Mouse (Mus musculus) liver, embryonic 14.5 days (tissue): ENCODE results near the gene Slc7a15. TPM values are rescaled to one million over a fixed set of nuclear protein-coding genes. Genes with fewer than 3 reads are reported as not detected.
A peak's percentile ranks its signal among the peaks of the same experiment; 100 is the strongest.

Source experiments
- ATAC-seq: fragments of 200-750 bp; cut with Nextera tagmentation; 2 replicates; pipeline ENCODE4 v1.8.0; 2017; ENCODE audit warnings: moderate number of reproducible peaks, mild to moderate bottlenecking, moderate library complexity; ENCODE audit not compliant: insufficient read depth
- DNase-seq, 3 experiments: peaks; one replicate each; pipeline ENCODE4 v3.0.0-alpha.2; 2012 to 2013; ENCODE audit warnings: low read depth in 3 of 3, low spot score in 3 of 3
- H3K27ac ChIP-seq: fragments of 300-500 bp; sonication (generic); 2 replicates; pipeline ENCODE4 v1.5.1; 2014; ENCODE audit warnings: moderate library complexity, mild to moderate bottlenecking, control low read depth, inconsistent platforms
- H3K27me3 ChIP-seq: fragments of 300-500 bp; sonication (generic); 2 replicates; pipeline ENCODE4 v1.6.1; 2014; ENCODE audit warnings: mild to moderate bottlenecking, low read length, moderate library complexity; ENCODE audit not compliant: control insufficient read depth, insufficient read depth
- H3K36me3 ChIP-seq: fragments of 300-500 bp; sonication (generic); replicated peaks from 2 replicates; pipeline ENCODE4 v1.6.1; 2014; ENCODE audit warnings: low read depth; ENCODE audit not compliant: control insufficient read depth, insufficient read depth
- H3K4me1 ChIP-seq, 2 experiments: fragments of 200-500 bp in 1 of 2; fragments of 300-500 bp in 1 of 2; sonication (generic) in 1 of 2; replicated peaks; 2 replicates each; pipeline ENCODE4 v1.6.1; 2012 to 2014; ENCODE audit warnings: antibody characterized with exemption in 1 of 2, inconsistent platforms in 1 of 2, low read length in 1 of 2; ENCODE audit not compliant: control insufficient read depth in 2 of 2, insufficient read depth in 2 of 2
- H3K4me2 ChIP-seq: fragments of 300-500 bp; sonication (generic); 2 replicates; pipeline ENCODE4 v1.6.1; 2014; ENCODE audit warnings: low read depth, mild to moderate bottlenecking, control low read depth, moderate library complexity
- H3K4me3 ChIP-seq, 2 experiments: fragments of 200-500 bp in 1 of 2; fragments of 300-500 bp in 1 of 2; sonication (generic) in 1 of 2; 2 replicates each; pipeline ENCODE4 v1.5.1; 2012 to 2014; ENCODE audit warnings: low read depth in 2 of 2, low read length in 2 of 2, mild to moderate bottlenecking in 2 of 2, control low read depth in 1 of 2, inconsistent platforms in 1 of 2, moderate library complexity in 1 of 2; ENCODE audit not compliant: insufficient read depth in 1 of 2
- H3K9ac ChIP-seq: fragments of 300-500 bp; sonication (generic); replicated peaks from 2 replicates; pipeline ENCODE4 v1.6.1; 2014; ENCODE audit warnings: mild to moderate bottlenecking, control low read depth, moderate library complexity
- H3K9me3 ChIP-seq: fragments of 300-500 bp; sonication (generic); 2 replicates; pipeline ENCODE4 v1.6.1; 2016; ENCODE audit warnings: low read length, mixed read lengths; ENCODE audit not compliant: control insufficient read depth
- CTCF ChIP-seq: IDR thresholded peaks from 2 replicates; pipeline ENCODE4 v1.5.1; 2016; ENCODE audit warnings: antibody characterized with exemption, low read depth, control low read depth
- EP300 ChIP-seq: IDR thresholded peaks from 2 replicates; pipeline ENCODE4 v1.6.1; 2016; ENCODE audit warnings: antibody characterized with exemption, low read depth
- WGBS: fragments of 180-500 bp; shearing (Covaris S2); extraction: QIAGEN DNeasy Blood & Tissue Kit; methylation state at CpG from one replicate; pipeline ENCODE4 v1.1.7; 2014; ENCODE audit not compliant: insufficient replicate concordance; 5-methylcytosine and 5-hydroxymethylcytosine counted together
- polyA plus RNA-seq, 2 experiments: library from polyadenylated mRNA; depleted of rRNA in 1 of 2; stranded (reverse) in 1 of 2; unstranded in 1 of 2; fragments of >200 nt; fragmentation: Nextera tagmentation in 1 of 2; extraction: Ambion mirVana in 1 of 2; gene quantifications; 2 replicates each; pipeline versions ENCODE4 v1.2.1 to v1.2.3; 2012 to 2014

Gene Slc7a15
- polyA plus RNA-seq, 2 experiments = 0.06 to 0.11 TPM

DNA sequence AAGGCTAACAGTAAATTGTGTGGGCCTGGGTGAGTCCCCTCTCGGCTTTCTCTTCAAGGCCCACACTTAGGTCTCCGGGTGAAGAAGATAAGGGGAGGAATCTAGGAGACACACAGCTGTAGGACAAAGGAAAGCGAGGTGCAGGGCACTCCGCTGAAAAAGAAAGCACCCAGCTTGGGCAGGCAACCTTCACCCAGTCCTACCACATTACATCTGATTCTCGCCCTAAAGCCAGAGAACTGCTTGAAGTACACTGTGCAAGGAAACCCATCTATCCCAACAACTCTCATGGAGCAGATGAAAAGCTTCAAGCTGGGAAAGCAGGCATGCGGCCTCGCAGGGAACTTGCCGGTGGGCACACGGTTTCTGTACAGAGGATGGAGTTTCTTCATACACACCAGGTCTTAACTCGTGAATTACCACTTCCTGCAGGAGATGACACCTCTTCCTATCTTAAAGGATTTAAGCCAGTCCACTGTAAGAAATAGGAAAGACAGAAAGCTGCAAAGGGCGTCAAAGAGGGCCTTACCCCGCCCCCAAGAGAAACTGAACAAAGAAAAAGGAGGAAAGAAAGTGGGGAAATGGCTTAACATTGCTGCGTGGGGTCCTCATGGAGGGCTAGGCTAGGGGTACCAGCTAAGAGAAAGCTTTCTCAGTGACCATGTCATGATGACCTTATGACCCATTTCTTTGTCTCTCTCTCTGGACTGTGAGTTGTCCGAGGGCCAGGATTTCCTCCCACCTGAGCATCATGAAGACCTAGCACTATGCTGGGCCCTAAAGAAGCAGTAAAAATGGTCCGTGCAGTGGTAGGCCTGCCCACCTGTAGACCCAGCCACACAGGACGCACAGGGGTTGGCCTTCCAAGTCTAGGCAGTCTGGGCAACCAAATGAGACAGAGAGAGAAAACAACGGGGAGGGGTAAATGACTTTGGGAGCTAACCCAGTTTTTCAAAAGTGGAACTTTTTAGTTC lies 98.0 kb downstream of the Slc7a15 start:
- Histone ChIP-seq H3K36me3 (no peaks in the 10 kb centered on the region), H3K9ac (peak overlapping the region; percentile 54), H3K4me3 (peak overlapping the region; percentile 61 to 72), H3K4me1 (peaks cover 3 to 10% of the 10 kb centered on the region in 2 experiments; a peak in 2 of 4 replicates), H3K4me2 (peak overlapping the region; percentile 68), H3K27ac (no peak overlapping the region), H3K27me3 (peaks cover 12% of the 10 kb centered on the region), H3K9me3 (no peaks in the 10 kb centered on the region)
- ATAC-seq (no peak), DNase-seq (no peak)
- TF ChIP-seq CTCF (no peak), EP300 (no peak)
- 40% methylated on average over 17 of the region's 17 CpGs for WGBS

DNA sequence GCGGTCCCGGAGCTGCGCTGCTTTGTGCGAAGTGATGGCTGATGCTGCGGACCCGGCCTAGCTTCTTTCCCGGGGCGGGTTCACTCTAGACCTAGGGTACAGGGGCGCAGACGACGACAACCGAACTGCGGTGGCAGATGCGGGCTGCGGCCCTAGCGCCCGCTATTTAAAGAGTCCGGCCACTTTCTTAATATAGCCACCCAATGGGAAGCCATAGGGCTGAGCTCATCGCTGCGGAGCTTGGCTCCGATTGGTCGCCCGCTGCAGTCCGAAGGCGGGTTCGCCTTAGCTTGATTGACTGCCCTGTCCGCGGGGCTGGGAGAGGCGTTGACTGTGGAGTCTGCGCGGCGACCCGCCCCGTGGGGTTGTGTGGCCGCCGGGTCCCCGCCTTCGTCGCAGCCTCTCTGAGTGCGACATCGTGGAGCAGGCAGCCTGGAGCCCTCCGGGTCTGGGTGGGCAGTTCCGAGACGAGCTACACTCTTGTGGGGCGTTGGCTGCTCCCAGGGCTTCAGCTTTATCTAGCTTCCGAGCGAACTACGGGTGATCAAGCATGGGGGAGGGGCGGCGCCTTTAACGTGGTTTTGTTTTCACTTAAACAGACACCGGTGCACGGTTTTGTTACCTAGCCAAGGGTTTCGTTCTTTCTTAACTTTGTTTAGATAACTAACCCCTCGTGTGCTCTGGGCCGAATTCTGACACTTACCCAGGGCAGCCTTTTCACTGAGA lies 98.8 kb downstream of the Slc7a15 start, which contains the start of gene Rhob:
Rhob (minus strand) TSS at position 139 of the 726 bp plus-strand sequence.
- H3K27me3 ChIP-seq = peaks cover 12% of the 10 kb centered on the region
- DNase-seq = peak; percentile 72 to 74 (median 74)
- H3K4me1 ChIP-seq = peaks cover 3 to 10% of the 10 kb centered on the region in 2 experiments; a peak in 2 of 4 replicates
- peak within 1 kb of the TSS; percentile 68 for H3K4me2 ChIP-seq
- H3K9me3 ChIP-seq = no peaks in the 10 kb centered on the region
- under 1% methylated on average over 56 of the region's 56 CpGs for WGBS
- H3K9ac ChIP-seq = peak within 1 kb of the TSS; percentile 72
- peak within 1 kb of the TSS; percentile 56 for H3K27ac ChIP-seq
- TF ChIP-seq EP300 (peak; percentile 16; the same call in 1 of the 2 replicates), CTCF (no peak)
- no peaks in the 10 kb centered on the region for H3K36me3 ChIP-seq
- peak within 1 kb of the TSS; percentile 69 to 72 for H3K4me3 ChIP-seq
- peak; percentile 94 for ATAC-seq

DNA sequence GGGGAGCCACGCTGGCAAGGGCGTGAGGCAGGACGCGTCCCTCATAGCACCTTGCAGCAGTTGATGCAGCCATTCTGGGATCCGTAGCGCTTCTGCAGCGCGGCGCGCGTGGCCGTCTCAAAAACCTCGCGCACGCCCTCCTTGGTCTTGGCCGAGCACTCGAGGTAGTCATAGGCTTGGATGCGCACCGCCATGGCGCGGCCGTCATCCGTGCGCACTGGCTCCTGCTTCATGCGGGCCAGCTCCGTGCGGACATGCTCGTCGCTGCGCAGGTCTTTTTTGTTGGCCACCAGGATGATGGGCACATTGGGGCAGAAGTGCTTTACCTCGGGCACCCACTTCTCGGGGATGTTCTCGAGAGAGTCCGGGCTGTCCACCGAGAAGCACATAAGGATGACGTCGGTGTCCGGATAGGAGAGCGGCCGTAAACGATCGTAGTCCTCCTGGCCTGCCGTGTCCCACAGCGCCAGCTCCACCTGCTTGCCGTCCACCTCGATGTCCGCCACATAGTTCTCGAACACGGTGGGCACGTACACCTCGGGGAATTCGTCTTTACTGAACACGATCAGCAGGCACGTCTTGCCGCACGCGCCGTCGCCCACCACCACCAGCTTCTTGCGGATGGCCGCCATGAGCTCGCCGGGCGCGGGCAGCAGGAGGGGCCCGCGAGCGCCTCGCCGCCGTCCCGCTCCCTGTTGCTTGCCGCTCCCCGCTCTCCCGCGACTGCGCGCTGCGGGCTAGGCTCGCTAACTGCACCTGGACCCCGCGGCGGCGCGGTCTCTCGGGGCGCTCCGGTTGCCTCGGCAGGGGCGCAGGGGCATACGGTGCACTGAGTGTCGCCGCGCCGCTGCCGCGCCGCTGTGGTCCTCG lies 99.6 kb downstream of the Slc7a15 start:
- Histone ChIP-seq H3K9me3 (no peaks in the 10 kb centered on the region), H3K4me3 (peak overlapping the region; percentile 69 to 72), H3K27me3 (peaks cover 12% of the 10 kb centered on the region), H3K4me2 (peak overlapping the region; percentile 68), H3K9ac (peak overlapping the region; percentile 72), H3K4me1 (peaks cover 3 to 9% of the 10 kb centered on the region in 2 experiments; a peak in 2 of 4 replicates), H3K27ac (peak overlapping the region; percentile 56), H3K36me3 (no peaks in the 10 kb centered on the region)
- under 1% methylated on average over 96 of the region's 99 CpGs for WGBS
- ATAC-seq (peak; percentile 14; the same call in 1 of the 2 replicates), DNase-seq (no peak)
- TF ChIP-seq EP300 (no peak), CTCF (no peak)

DNA sequence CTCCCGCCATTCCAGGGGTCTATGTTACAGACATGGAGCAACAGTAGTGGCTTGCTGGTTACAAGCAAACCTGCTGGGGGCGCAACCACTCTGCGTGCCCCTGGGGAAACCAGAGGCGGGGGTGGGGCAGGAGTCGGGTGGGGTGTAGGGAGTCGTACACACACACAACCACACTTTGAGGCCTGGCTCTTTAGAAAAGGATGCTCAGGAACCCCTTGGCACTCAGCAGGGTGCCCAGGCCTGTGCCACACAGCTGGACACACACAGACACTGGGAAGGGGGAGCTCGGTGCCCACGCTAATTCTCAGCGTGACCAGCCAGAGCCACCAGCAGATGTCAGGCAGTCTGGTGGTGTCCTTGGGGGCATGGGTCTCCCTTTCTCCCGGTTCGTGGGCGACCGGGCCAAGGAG lies 100.3 kb downstream of the Slc7a15 start:
- H3K4me1 ChIP-seq = peaks cover 3 to 9% of the 10 kb centered on the region in 2 experiments; a peak in 2 of 4 replicates
- peak overlapping the region; percentile 68 for H3K4me2 ChIP-seq
- H3K4me3 ChIP-seq = peak overlapping the region; percentile 69 to 72
- H3K9ac ChIP-seq = peak overlapping the region; percentile 53
- no peaks in the 10 kb centered on the region for H3K9me3 ChIP-seq
- ATAC-seq (no peak), DNase-seq (no peak)
- peaks cover 12% of the 10 kb centered on the region for H3K27me3 ChIP-seq
- TF ChIP-seq CTCF (no peak), EP300 (no peak)
- no peaks in the 10 kb centered on the region for H3K36me3 ChIP-seq
- H3K27ac ChIP-seq = no peak overlapping the region
- WGBS = 7% methylated on average over 12 of the region's 13 CpGs
